Mouse (Mus musculus): Measurements from ENCODE around the gene Phlda3.

- no peak for TF ChIP-seq CTCF (IDR thresholded peaks at IDR 0.05)
- TF ChIP-seq EP300 (IDR thresholded peaks at IDR 0.05) = no peak
These were observed 41.8 kb upstream of the Phlda3 start for GRCm38 (mm10) chr1:135724134-135724533.
